Mouse (Mus musculus): ENCODE results near the gene Dbndd2. TPM values are rescaled to one million over a fixed set of nuclear protein-coding genes. Genes with fewer than 3 reads are reported as not detected.

Gene Dbndd2
- polyA plus RNA-seq, 2 experiments, result 4.0 to 5.8 TPM

DNA sequence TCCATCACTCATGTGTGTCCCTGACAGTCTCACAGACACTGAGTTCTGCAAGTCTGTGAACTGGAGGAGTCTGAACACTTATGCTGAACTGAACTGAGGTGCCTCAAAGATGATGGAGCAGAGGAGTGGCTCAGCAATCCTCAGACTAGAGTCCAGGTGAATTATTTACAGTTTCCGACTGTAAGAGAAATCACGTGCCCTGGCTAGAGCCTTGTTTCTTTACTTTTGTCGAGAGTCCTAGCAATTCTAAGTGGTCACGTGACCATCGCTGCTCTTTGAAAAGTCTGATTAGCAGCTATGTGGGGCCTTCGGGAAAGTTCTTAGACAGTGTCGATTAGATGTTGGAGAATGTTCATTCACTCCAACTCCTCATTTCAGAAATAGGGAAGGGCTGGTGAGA lies 28.0 kb upstream of the Dbndd2 start:
- no peak for DNase-seq (ENCODE audit: low read depth in 3 of 3, low spot score in 3 of 3)
- no peak overlapping the region for H3K4me3 ChIP-seq (ENCODE audit: insufficient read depth in 1 of 2, low read depth in 2 of 2, low read length in 2 of 2)

DNA sequence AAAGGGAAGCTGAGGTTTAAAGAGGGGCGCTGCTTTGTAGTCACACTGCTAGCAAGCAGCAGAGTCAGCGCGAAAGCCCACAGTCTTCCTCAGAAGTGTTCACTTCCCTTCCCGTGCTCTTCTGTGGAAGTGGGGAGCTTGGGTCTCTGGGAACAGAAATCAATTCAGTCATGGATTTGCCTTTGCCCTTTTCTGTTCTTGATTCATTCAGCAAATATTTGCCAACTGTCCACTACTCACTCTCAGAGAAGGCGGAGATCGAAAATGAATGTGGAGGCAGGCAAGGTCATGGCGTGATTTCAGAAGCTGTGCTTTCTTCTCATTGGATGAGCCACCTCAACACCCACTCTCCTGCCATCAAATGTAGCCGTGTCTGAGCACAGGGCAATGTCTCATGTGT lies 27.4 kb upstream of the Dbndd2 start:
- peak in 1 of 3 experiments; percentile 33 for DNase-seq (ENCODE audit: low read depth in 3 of 3, low spot score in 3 of 3)
- no peaks in the 10 kb centered on the region for H3K27me3 ChIP-seq (ENCODE audit: control insufficient read depth, insufficient read depth, low read length)
- no peak overlapping the region for H3K9ac ChIP-seq (replicated peaks)
- 0 out of 2 replicates have a peak, but pooled peaks have one; percentile 15 for TF ChIP-seq EP300 (IDR thresholded peaks at IDR 0.05; ENCODE audit: low read depth)
- no peak for TF ChIP-seq CTCF (IDR thresholded peaks at IDR 0.05; ENCODE audit: low read depth)
- peaks cover 4 to 18% of the 10 kb centered on the region in 2 experiments for H3K4me1 ChIP-seq (replicated peaks; ENCODE audit: control insufficient read depth in 2 of 2, insufficient read depth in 2 of 2, low read length in 1 of 2)
- peaks cover 4% of the 10 kb centered on the region; the same call in 1 of the 2 replicates for H3K36me3 ChIP-seq (replicated peaks; ENCODE audit: control insufficient read depth, insufficient read depth, low read depth)
- peak overlapping the region; percentile 31 for H3K4me2 ChIP-seq (ENCODE audit: low read depth)
- WGBS (ENCODE audit: insufficient replicate concordance), result 38% methylated on average over 8 of the region's 8 CpGs
- no peak overlapping the region for H3K4me3 ChIP-seq (ENCODE audit: insufficient read depth in 1 of 2, low read depth in 2 of 2, low read length in 2 of 2)
- no peak for ATAC-seq (ENCODE audit: insufficient read depth)
- no peaks in the 10 kb centered on the region for H3K9me3 ChIP-seq (ENCODE audit: control insufficient read depth, low read length)
- H3K27ac ChIP-seq, result peak overlapping the region; percentile 41; the same call in 1 of the 2 replicates

More for the DNA sequence above, 28.0 kb upstream of the Dbndd2 start:
- peaks cover 4 to 18% of the 10 kb centered on the region in 2 experiments for H3K4me1 ChIP-seq (replicated peaks; ENCODE audit: control insufficient read depth in 2 of 2, insufficient read depth in 2 of 2, low read length in 1 of 2)
- WGBS (ENCODE audit: insufficient replicate concordance), result 49% methylated on average over 7 of the region's 7 CpGs
- no peak overlapping the region for H3K4me2 ChIP-seq (ENCODE audit: low read depth)
- H3K27ac ChIP-seq, result no peak overlapping the region
- H3K36me3 ChIP-seq (replicated peaks; ENCODE audit: control insufficient read depth, insufficient read depth, low read depth), result peaks cover under 1% of the 10 kb centered on the region; the same call in 1 of the 2 replicates
- H3K9ac ChIP-seq (replicated peaks), result no peak overlapping the region
- H3K27me3 ChIP-seq (ENCODE audit: control insufficient read depth, insufficient read depth, low read length), result no peaks in the 10 kb centered on the region
- ATAC-seq (ENCODE audit: insufficient read depth), result no peak
- TF ChIP-seq CTCF (IDR thresholded peaks at IDR 0.05; ENCODE audit: low read depth), result no peak
- TF ChIP-seq EP300 (IDR thresholded peaks at IDR 0.05; ENCODE audit: low read depth), result no peak
- no peaks in the 10 kb centered on the region for H3K9me3 ChIP-seq (ENCODE audit: control insufficient read depth, low read length)

GRCm38 (mm10) chr2:164460745-164461551 lies 25.0 kb upstream of the Dbndd2 start, which contains the start of gene Gm20458:
TSS of gene Gm20458 (plus strand) at chr2:164460967.
- peaks cover 8% of the 10 kb centered on the region for H3K36me3 ChIP-seq (replicated peaks; ENCODE audit: control insufficient read depth, insufficient read depth, low read depth)
- peaks cover 4 to 14% of the 10 kb centered on the region in 2 experiments for H3K4me1 ChIP-seq (replicated peaks; ENCODE audit: control insufficient read depth in 2 of 2, insufficient read depth in 2 of 2, low read length in 1 of 2)
- H3K4me2 ChIP-seq (ENCODE audit: low read depth), result peak within 1 kb of the TSS; percentile 73
- peak within 1 kb of the TSS; percentile 80 to 87 for H3K4me3 ChIP-seq (ENCODE audit: insufficient read depth in 1 of 2, low read depth in 2 of 2, low read length in 2 of 2)
- peak within 1 kb of the TSS; percentile 77 for H3K9ac ChIP-seq (replicated peaks)
- H3K27me3 ChIP-seq (ENCODE audit: control insufficient read depth, insufficient read depth, low read length), result no peaks in the 10 kb centered on the region
- ATAC-seq (ENCODE audit: insufficient read depth), result peak; percentile 98
- WGBS (ENCODE audit: insufficient replicate concordance), result under 1% methylated on average over 75 of the region's 79 CpGs
- H3K9me3 ChIP-seq (ENCODE audit: control insufficient read depth, low read length), result no peaks in the 10 kb centered on the region
- DNase-seq (ENCODE audit: low read depth in 3 of 3, low spot score in 3 of 3), result peak; percentile 92 to 93 (median 92)
- TF ChIP-seq EP300 (IDR thresholded peaks at IDR 0.05; ENCODE audit: low read depth), result no peak
- TF ChIP-seq CTCF (IDR thresholded peaks at IDR 0.05; ENCODE audit: low read depth), result peak; percentile 86
- H3K27ac ChIP-seq, result peak within 1 kb of the TSS; percentile 5; the same call in 1 of the 2 replicates

DNA sequence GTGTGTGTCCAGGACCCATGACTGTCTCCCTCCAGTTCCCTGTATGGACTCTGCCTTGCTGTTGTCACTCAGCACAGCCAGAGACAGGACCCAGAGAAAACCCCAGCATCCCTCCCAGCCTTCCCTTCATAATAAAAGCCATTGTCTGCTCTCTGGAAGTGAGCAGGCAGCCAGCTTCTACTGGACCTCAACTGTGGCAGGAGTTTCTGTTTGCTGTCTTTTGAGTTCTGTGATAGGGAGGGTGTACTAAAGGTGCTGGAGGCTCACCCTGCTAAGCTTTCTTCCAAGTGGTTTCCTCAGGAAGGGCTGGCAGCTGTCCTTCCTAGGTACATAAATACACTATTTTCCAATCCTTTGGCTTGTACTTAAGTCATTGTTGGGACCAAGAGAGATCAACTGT lies 20.7 kb upstream of the Dbndd2 start:
- TF ChIP-seq CTCF (IDR thresholded peaks at IDR 0.05; ENCODE audit: low read depth) (no peak), EP300 (IDR thresholded peaks at IDR 0.05; ENCODE audit: low read depth) (no peak)
- peaks cover 8% of the 10 kb centered on the region for H3K36me3 ChIP-seq (replicated peaks; ENCODE audit: control insufficient read depth, insufficient read depth, low read depth)
- no peak for ATAC-seq (ENCODE audit: insufficient read depth)

GRCm38 (mm10) chr2:164466787-164467186 lies 19.1 kb upstream of the Dbndd2 start:
- DNase-seq (ENCODE audit: low read depth in 3 of 3, low spot score in 3 of 3), result no peak
- Histone ChIP-seq H3K9ac (replicated peaks) (no peak overlapping the region), H3K4me2 (ENCODE audit: low read depth) (no peak overlapping the region), H3K36me3 (replicated peaks; ENCODE audit: control insufficient read depth, insufficient read depth, low read depth) (peaks cover 8% of the 10 kb centered on the region), H3K4me3 (ENCODE audit: insufficient read depth in 1 of 2, low read depth in 2 of 2, low read length in 2 of 2) (no peak overlapping the region), H3K4me1 (replicated peaks; ENCODE audit: control insufficient read depth in 2 of 2, insufficient read depth in 2 of 2, low read length in 1 of 2) (peaks cover 4 to 11% of the 10 kb centered on the region in 2 experiments), H3K27me3 (ENCODE audit: control insufficient read depth, insufficient read depth, low read length) (no peaks in the 10 kb centered on the region), H3K9me3 (ENCODE audit: control insufficient read depth, low read length) (no peaks in the 10 kb centered on the region), H3K27ac (no peak overlapping the region)
- ATAC-seq (ENCODE audit: insufficient read depth), result peak; percentile 67
- 44% methylated on average over 5 of the region's 5 CpGs for WGBS (ENCODE audit: insufficient replicate concordance)
- peak; percentile 39; the same call in 1 of the 2 replicates for TF ChIP-seq EP300 (IDR thresholded peaks at IDR 0.05; ENCODE audit: low read depth)
- TF ChIP-seq CTCF (IDR thresholded peaks at IDR 0.05; ENCODE audit: low read depth), result no peak

More for the DNA sequence above, 20.7 kb upstream of the Dbndd2 start:
- H3K9me3 ChIP-seq (ENCODE audit: control insufficient read depth, low read length), result no peaks in the 10 kb centered on the region
- no peak overlapping the region for H3K27ac ChIP-seq
- DNase-seq (ENCODE audit: low read depth in 3 of 3, low spot score in 3 of 3), result no peak
- H3K4me3 ChIP-seq (ENCODE audit: insufficient read depth in 1 of 2, low read depth in 2 of 2, low read length in 2 of 2), result no peak overlapping the region
- no peak overlapping the region for H3K9ac ChIP-seq (replicated peaks)
- no peaks in the 10 kb centered on the region for H3K27me3 ChIP-seq (ENCODE audit: control insufficient read depth, insufficient read depth, low read length)
- H3K4me1 ChIP-seq (replicated peaks; ENCODE audit: control insufficient read depth in 2 of 2, insufficient read depth in 2 of 2, low read length in 1 of 2), result peaks cover 4 to 14% of the 10 kb centered on the region in 2 experiments
- H3K4me2 ChIP-seq (ENCODE audit: low read depth), result no peak overlapping the region

All from liver, embryonic 14.5 days (tissue).